Mouse (Mus musculus): Measurements from ENCODE around the gene Dynlt1c. TPM values are rescaled to one million over a fixed set of nuclear protein-coding genes. Genes with fewer than 3 reads are reported as not detected.
"Not testable (repeated sequence)": the region's sequence is repeated elsewhere in the genome, so short reads cannot be mapped to it uniquely, and the experiment has no call there.

Dynlt1c gene
- polyA plus RNA-seq, 1 experiment from 2014 or later = 35.0 TPM

DNA sequence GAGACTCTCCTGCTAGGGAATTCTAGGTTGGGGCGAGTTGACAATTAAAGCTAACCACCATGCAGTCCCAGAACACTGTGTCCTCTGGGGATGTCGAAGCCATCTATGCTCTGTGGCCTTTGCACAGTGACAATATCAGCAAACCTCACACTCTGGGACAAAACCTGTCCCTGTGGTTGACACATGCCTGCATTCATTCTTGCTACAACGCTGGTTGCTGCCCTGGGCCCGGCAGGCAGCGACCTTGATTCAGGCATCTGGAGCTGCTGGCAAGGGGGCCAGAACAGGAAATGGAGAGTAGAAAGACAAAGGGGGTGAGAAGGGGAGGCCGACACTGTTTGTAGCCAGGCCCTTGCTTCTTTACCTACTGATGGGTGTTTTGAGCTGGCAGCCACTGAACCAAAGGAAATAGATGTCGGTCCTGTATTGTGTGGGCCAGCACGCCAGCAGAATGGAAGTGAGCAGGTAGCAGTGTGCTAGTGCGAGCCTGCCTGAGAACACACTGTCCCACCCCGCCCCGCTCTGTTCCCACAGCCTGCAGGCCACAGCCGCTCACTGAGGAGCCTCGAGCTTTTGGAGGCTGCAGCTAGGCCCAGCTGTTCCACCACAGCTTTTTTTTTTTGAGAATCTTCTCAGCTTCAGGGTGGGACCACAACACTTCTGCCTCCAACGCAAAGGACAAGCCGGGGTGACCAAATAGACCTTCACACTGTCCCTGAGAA is 5.5 kb upstream of the Dynlt1c start:
- not testable (repeated sequence) for H3K27me3 ChIP-seq; H3K9me3 ChIP-seq; H3K27ac ChIP-seq; H3K4me1 ChIP-seq; H3K4me2 ChIP-seq; H3K4me3 ChIP-seq; ATAC-seq (ENCODE audit: insufficient number of reproducible peaks, low FRiP score, low TSS enrichment, low read depth); H3K9ac ChIP-seq; H3K36me3 ChIP-seq
- WGBS = 41% methylated on average over 12 of the region's 15 CpGs

DNA sequence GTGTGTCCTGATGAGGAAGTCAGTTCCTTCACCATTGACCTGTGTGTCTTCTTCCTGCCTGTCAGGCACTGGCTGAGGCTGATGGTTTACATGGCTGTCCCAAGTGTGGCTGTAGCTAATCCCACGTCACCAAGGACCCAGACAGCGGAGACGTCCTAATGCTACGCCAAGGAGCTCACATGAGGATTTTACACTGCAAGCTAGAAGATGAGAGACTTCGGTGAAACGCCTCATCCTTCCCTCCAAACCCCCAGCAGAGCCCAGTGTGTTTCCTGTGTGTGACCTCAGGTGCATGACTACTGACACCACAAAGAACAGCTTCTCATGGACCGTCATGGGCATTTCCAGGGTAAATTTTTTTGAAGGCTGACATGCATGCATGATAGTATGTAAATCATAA is 3.1 kb upstream of the Dynlt1c start:
- not testable (repeated sequence) for H3K27ac ChIP-seq; H3K27me3 ChIP-seq; H3K4me3 ChIP-seq; H3K4me1 ChIP-seq; H3K4me2 ChIP-seq; H3K9ac ChIP-seq; H3K9me3 ChIP-seq; ATAC-seq (ENCODE audit: insufficient number of reproducible peaks, low FRiP score, low TSS enrichment, low read depth); H3K36me3 ChIP-seq
- 89% methylated on average over 7 of the region's 7 CpGs for WGBS

DNA sequence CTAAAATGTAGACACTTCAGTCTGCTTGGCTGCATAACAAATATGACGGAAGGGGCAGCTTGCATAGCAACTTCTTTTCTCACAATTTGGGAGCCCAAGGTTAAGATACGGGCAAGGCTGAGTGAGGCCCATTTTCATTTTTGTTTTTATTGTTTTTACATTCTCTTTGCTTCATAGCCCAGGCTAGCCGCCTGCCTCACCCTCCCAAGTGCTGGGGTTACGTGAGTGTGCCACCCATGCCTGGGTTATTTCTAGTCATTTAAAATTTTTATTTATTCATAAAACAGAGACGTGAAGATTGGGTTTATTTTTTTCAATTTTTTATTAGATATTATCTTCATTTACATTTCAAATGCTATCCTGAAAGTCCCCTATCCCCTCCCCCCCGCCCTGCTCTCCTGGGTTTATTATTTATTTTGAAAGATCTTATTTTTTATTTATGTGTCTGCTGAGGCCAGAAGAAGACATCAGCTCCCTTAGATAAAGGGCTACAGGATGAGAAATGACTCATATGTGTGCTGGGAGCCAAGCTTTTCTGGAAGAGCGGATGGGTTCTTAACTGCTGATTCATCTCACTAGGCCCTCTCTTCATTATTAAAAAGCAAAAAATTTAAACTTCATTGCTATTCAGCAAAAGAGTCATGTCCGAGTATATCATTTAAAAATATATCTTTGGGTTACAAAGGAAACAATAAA is 1.1 kb upstream of the Dynlt1c start:
- H3K27ac ChIP-seq; H3K36me3 ChIP-seq; H3K27me3 ChIP-seq; H3K4me3 ChIP-seq; ATAC-seq (ENCODE audit: insufficient number of reproducible peaks, low FRiP score, low TSS enrichment, low read depth); H3K9me3 ChIP-seq; H3K4me1 ChIP-seq; H3K4me2 ChIP-seq; H3K9ac ChIP-seq: not testable (repeated sequence)
- WGBS = 88% methylated on average over 6 of the region's 8 CpGs

- H3K4me2 ChIP-seq; H3K9me3 ChIP-seq; H3K36me3 ChIP-seq; ATAC-seq (ENCODE audit: insufficient number of reproducible peaks, low FRiP score, low TSS enrichment, low read depth); H3K9ac ChIP-seq; H3K4me1 ChIP-seq; H3K27ac ChIP-seq; H3K27me3 ChIP-seq: not testable (repeated sequence)
- 12% methylated on average over 3 of the region's 4 CpGs for WGBS
- peak overlapping the region; percentile 23 for H3K4me3 ChIP-seq
Observed at GRCm38 (mm10) chr17:6602205-6602604, 734 bp downstream of the Dynlt1c start.

GRCm38 (mm10) chr17:6605347-6605746 is 3.9 kb downstream of the Dynlt1c start:
- not testable (repeated sequence) for H3K27me3 ChIP-seq; H3K4me1 ChIP-seq; H3K27ac ChIP-seq; ATAC-seq (ENCODE audit: insufficient number of reproducible peaks, low FRiP score, low TSS enrichment, low read depth); H3K36me3 ChIP-seq; H3K4me3 ChIP-seq; H3K4me2 ChIP-seq; H3K9me3 ChIP-seq; H3K9ac ChIP-seq
- 58% methylated on average over 1 of the region's 1 CpGs for WGBS

DNA sequence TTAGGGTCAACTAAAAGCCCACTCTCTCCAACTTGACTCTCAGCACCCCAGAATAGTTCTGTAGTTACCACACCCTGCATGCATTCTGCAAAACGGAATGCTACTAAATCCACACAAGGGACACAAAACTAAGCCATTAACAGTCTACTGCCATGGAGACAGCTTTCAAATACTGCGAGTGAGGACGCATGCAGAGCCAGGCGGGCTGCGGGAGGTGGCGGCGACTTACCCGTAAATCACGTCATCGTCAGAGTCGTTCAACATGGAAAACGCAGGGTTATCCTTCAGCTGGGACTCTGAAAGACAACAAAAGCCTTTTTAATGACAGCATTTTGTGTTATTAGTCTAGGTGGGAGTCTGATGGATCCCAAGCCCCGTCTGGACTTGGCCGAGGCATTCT is 12.1 kb downstream of the Dynlt1c start:
- H3K4me2 ChIP-seq; H3K4me3 ChIP-seq; H3K27me3 ChIP-seq; H3K9ac ChIP-seq; H3K36me3 ChIP-seq; H3K27ac ChIP-seq; H3K4me1 ChIP-seq; ATAC-seq (ENCODE audit: insufficient number of reproducible peaks, low FRiP score, low TSS enrichment, low read depth); H3K9me3 ChIP-seq: not testable (repeated sequence)
- 70% methylated on average over 11 of the region's 14 CpGs for WGBS

- not testable (repeated sequence) for H3K4me3 ChIP-seq; H3K4me2 ChIP-seq; H3K4me1 ChIP-seq; H3K9ac ChIP-seq; H3K27ac ChIP-seq; H3K36me3 ChIP-seq; H3K9me3 ChIP-seq; ATAC-seq (ENCODE audit: insufficient number of reproducible peaks, low FRiP score, low TSS enrichment, low read depth); H3K27me3 ChIP-seq
- WGBS = 89% methylated on average over 5 of the region's 9 CpGs
Observed at GRCm38 (mm10) chr17:6614316-6614715, 12.8 kb downstream of the Dynlt1c start.

DNA sequence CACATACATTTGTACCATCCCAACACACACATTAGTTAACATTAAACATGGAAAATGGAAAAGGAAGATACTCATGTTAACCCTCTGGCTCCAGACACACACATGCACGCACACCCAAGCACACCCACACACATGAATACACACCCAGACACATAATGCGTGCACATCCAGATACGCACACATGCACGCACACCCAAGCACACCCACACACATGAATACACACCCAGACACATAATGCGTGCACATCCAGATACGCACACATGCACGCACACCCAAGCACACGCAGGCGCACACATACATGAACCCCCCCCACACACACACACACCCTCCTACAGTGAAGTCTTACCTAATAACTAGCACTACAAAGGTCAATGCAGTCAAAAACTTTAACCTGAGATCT is 15.3 kb downstream of the Dynlt1c start:
- ATAC-seq (ENCODE audit: insufficient number of reproducible peaks, low FRiP score, low TSS enrichment, low read depth); H3K9me3 ChIP-seq; H3K27me3 ChIP-seq; H3K4me1 ChIP-seq; H3K4me2 ChIP-seq; H3K27ac ChIP-seq; H3K36me3 ChIP-seq; H3K9ac ChIP-seq; H3K4me3 ChIP-seq: not testable (repeated sequence)
- 98% methylated on average over 9 of the region's 9 CpGs for whole genome bisulfite sequencing

- H3K27ac ChIP-seq; H3K4me3 ChIP-seq; H3K9ac ChIP-seq; H3K27me3 ChIP-seq; ATAC-seq (ENCODE audit: insufficient number of reproducible peaks, low FRiP score, low TSS enrichment, low read depth); H3K4me2 ChIP-seq; H3K9me3 ChIP-seq; H3K4me1 ChIP-seq; H3K36me3 ChIP-seq: not testable (repeated sequence)
- WGBS = 43% methylated on average over 9 of the region's 13 CpGs
Observed at GRCm38 (mm10) chr17:6617689-6618400, 16.4 kb downstream of the Dynlt1c start.

GRCm38 (mm10) chr17:6619271-6619670 is 17.8 kb downstream of the Dynlt1c start:
- not testable (repeated sequence) for H3K9me3 ChIP-seq; H3K4me1 ChIP-seq; H3K27me3 ChIP-seq; H3K27ac ChIP-seq; H3K36me3 ChIP-seq; ATAC-seq (ENCODE audit: insufficient number of reproducible peaks, low FRiP score, low TSS enrichment, low read depth); H3K9ac ChIP-seq; H3K4me2 ChIP-seq; H3K4me3 ChIP-seq
- WGBS = 79% methylated on average over 5 of the region's 5 CpGs

DNA sequence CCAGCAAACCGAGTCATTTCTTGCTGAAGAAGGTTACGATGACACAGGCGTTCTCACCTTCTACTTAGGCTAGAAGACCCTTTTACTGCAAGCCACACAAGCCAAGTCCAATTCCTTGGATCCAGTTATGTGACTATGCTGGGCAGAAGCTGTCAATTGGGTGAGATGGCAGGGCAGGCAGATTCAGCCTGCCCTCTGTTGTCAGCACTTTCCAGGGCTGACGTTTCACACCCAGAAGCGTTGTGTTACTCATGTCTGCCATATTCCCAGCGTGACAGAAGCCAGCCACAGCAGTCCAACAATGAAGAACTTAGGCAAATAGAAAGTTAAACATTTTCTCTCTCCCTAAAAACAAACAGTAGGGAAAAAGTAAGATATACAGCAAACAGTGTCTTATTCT is 18.6 kb downstream of the Dynlt1c start:
- not testable (repeated sequence) for H3K27ac ChIP-seq; H3K4me2 ChIP-seq; H3K9ac ChIP-seq; H3K9me3 ChIP-seq; H3K36me3 ChIP-seq; ATAC-seq (ENCODE audit: insufficient number of reproducible peaks, low FRiP score, low TSS enrichment, low read depth); H3K4me3 ChIP-seq; H3K4me1 ChIP-seq; H3K27me3 ChIP-seq
- 77% methylated on average over 6 of the region's 6 CpGs for WGBS

GRCm38 (mm10) chr17:6620730-6621451 is 19.4 kb downstream of the Dynlt1c start:
- H3K27ac ChIP-seq; H3K4me1 ChIP-seq; H3K4me3 ChIP-seq; H3K36me3 ChIP-seq; H3K9ac ChIP-seq; H3K9me3 ChIP-seq; H3K4me2 ChIP-seq; ATAC-seq (ENCODE audit: insufficient number of reproducible peaks, low FRiP score, low TSS enrichment, low read depth); H3K27me3 ChIP-seq: not testable (repeated sequence)
- WGBS = 75% methylated on average over 18 of the region's 20 CpGs
